Mouse (Mus musculus): ENCODE measurements at regions not wholly inside any gene's neighbourhood (a gene's known extent, or its start where the extent isn't known, plus 50 kb on each side); places are given as distances from the start of the nearest gene placed in this dataset.
"Not testable (repeated sequence)": the region's sequence is repeated elsewhere in the genome, so short reads cannot be mapped to it uniquely, and the experiment has no call there.

DNA sequence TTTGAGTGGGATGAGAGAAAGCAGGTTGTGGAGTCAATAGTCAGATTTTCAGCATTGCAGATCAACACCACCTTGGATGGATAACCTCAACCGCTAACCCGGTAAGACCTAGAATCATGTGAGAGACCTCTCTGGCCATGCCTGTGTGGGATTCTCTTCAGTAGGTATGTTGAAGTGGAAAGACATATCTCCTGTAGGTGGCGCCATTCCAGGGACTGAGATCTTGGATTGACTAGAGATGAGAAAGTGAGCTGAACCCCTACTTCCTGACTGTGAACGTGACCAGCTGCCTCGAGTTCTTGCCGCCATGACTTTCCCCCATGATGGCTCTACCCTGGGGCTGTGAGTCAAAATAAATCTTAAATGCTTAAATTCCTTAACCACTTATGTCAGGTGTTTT is 102.7 kb downstream of the Eva1a start:
- H3K4me3 ChIP-seq (replicated peaks), result no peak overlapping the region
- no peaks in the 10 kb centered on the region for H3K27me3 ChIP-seq (replicated peaks)
- no peaks in the 10 kb centered on the region for H3K9me3 ChIP-seq (replicated peaks)
- H3K4me2 ChIP-seq, result no peak overlapping the region
- H3K9ac ChIP-seq (replicated peaks), result no peak overlapping the region
- no peaks in the 10 kb centered on the region for H3K4me1 ChIP-seq
- 85% methylated on average over 6 of the region's 6 CpGs for WGBS
- H3K27ac ChIP-seq (replicated peaks), result no peak overlapping the region
- H3K36me3 ChIP-seq, result no peaks in the 10 kb centered on the region
- no peak for ATAC-seq (ENCODE audit: low FRiP score)

GRCm38 (mm10) chr6:82150051-82150450 is 109.2 kb downstream of the Eva1a start:
- WGBS, result 83% methylated on average over 2 of the region's 2 CpGs
- Histone ChIP-seq H3K27me3 (replicated peaks) (no peaks in the 10 kb centered on the region), H3K4me3 (replicated peaks) (no peak overlapping the region), H3K4me2 (no peak overlapping the region), H3K4me1 (no peaks in the 10 kb centered on the region), H3K9ac (replicated peaks) (no peak overlapping the region), H3K9me3 (replicated peaks) (no peaks in the 10 kb centered on the region), H3K36me3 (no peaks in the 10 kb centered on the region), H3K27ac (replicated peaks) (no peak overlapping the region)
- ATAC-seq (ENCODE audit: low FRiP score), result no peak

DNA sequence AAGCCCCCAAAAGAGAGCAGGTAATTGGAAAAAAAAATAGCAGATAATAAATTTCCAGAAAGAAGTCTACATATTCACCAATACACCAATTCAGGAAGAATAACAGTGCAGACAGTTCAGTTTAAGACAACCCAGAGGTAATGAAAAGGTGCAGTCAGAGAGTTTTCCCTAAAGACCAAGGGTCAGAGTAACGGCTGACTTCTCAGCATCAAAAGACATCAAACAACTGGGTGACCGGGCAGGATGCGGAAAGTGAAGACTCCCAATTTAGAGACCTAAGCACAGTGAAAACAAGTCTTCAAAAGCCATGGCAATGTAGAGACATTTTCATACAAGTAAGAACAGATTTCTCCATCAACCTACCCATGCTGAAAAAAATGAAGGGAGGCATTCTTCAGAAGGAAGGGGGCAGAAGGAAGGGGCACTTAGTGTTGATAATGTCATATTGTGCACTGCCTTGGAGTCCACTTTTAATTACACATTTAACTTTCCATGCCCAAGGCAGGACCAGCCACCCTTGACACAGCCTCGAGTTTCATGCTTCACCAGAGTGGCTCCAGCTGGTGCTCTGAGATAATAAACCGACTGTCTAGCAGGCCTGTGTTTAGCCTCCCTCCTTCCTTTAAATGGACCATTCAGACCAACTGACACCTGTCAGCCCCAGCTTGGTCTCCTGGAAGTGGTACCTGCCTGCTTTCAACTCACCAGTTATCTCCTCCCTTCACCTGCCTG is 129.7 kb downstream of the Eva1a start:
- no peaks in the 10 kb centered on the region for H3K9me3 ChIP-seq (replicated peaks)
- no peaks in the 10 kb centered on the region for H3K27me3 ChIP-seq (replicated peaks)
- no peak overlapping the region for H3K27ac ChIP-seq (replicated peaks)
- no peaks in the 10 kb centered on the region for H3K36me3 ChIP-seq
- 63% methylated on average over 5 of the region's 5 CpGs for WGBS
- ATAC-seq (ENCODE audit: low FRiP score), result no peak
- H3K4me2 ChIP-seq, result no peak overlapping the region
- H3K4me3 ChIP-seq (replicated peaks), result no peak overlapping the region
- H3K4me1 ChIP-seq, result no peaks in the 10 kb centered on the region
- H3K9ac ChIP-seq (replicated peaks), result no peak overlapping the region

DNA sequence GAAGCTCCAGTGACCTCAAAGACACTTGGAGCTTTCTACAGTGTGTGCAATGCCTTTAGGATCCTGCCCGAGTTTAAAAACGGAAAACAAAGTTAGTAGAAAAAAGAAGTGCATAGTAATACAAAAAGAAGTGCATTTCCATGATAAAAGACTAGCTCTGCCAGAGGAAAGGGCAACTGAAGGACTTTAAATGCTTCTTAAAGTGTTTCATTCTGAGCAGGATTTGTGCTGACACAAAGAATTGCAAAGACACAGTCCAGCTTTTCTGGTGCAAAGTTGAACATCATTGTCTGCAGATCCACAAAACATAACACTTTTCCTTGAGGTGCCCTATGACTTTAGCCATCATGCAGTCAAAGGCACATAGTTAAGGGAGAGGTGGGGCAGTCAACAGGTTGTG is 134.1 kb downstream of the Eva1a start:
- Histone ChIP-seq H3K36me3 (no peaks in the 10 kb centered on the region), H3K27ac (replicated peaks) (no peak overlapping the region), H3K9ac (replicated peaks) (no peak overlapping the region), H3K27me3 (replicated peaks) (no peaks in the 10 kb centered on the region), H3K4me1 (no peaks in the 10 kb centered on the region), H3K9me3 (replicated peaks) (no peaks in the 10 kb centered on the region), H3K4me3 (replicated peaks) (no peak overlapping the region), H3K4me2 (no peak overlapping the region)
- ATAC-seq (ENCODE audit: low FRiP score), result no peak
- WGBS, result 22% methylated on average over 2 of the region's 2 CpGs

DNA sequence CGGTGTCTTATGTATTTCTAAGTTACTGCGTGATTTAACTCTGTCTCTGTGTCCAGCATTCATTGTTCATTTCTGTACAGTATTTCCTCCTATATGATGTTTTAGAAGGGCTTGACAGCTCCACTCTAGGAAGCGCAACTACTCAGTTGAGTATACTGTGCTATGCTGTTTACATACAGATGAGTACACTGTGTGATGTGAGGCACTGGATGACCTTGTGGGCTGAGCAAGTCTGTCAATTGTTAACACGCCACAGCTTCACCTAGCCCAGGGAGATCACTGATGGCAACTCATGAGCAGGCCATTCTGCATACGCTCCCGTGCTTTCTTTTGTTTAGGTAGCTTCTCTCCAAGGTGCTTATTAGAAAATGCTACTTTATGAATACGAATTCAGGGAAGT is 159.3 kb downstream of the Eva1a start:
- Histone ChIP-seq H3K36me3 (no peaks in the 10 kb centered on the region), H3K27ac (replicated peaks) (no peak overlapping the region), H3K27me3 (replicated peaks) (no peaks in the 10 kb centered on the region), H3K9ac (replicated peaks) (no peak overlapping the region), H3K4me1 (0 out of 2 replicates have a peak, but pooled peaks cover 4% of the 10 kb centered on the region), H3K9me3 (replicated peaks) (no peaks in the 10 kb centered on the region), H3K4me3 (replicated peaks) (no peak overlapping the region), H3K4me2 (no peak overlapping the region)
- 92% methylated on average over 7 of the region's 7 CpGs for WGBS
- ATAC-seq (ENCODE audit: low FRiP score), result no peak

- no peak overlapping the region for H3K4me3 ChIP-seq (replicated peaks)
- no peaks in the 10 kb centered on the region for H3K9me3 ChIP-seq (replicated peaks)
- H3K36me3 ChIP-seq, result no peaks in the 10 kb centered on the region
- H3K27me3 ChIP-seq (replicated peaks), result no peaks in the 10 kb centered on the region
- 0 out of 2 replicates have a peak, but pooled peaks cover 4% of the 10 kb centered on the region for H3K4me1 ChIP-seq
- no peak overlapping the region for H3K27ac ChIP-seq (replicated peaks)
- ATAC-seq (ENCODE audit: low FRiP score), result no peak
- no peak overlapping the region for H3K9ac ChIP-seq (replicated peaks)
- whole genome bisulfite sequencing, result 81% methylated on average over 8 of the region's 8 CpGs
- no peak overlapping the region for H3K4me2 ChIP-seq
Observed at GRCm38 (mm10) chr6:82204821-82205566, 164.2 kb downstream of the Eva1a start.

- Histone ChIP-seq H3K4me2 (no peak overlapping the region), H3K27me3 (replicated peaks) (no peaks in the 10 kb centered on the region), H3K36me3 (no peaks in the 10 kb centered on the region), H3K9me3 (replicated peaks) (no peaks in the 10 kb centered on the region), H3K9ac (replicated peaks) (no peak overlapping the region), H3K27ac (replicated peaks) (no peak overlapping the region), H3K4me1 (peaks cover 11% of the 10 kb centered on the region; the same call in 1 of the 2 replicates), H3K4me3 (replicated peaks) (no peak overlapping the region)
- 31% methylated on average over 5 of the region's 5 CpGs for WGBS
- no peak for ATAC-seq (ENCODE audit: low FRiP score)
Observed at GRCm38 (mm10) chr6:82237834-82238233, 164.3 kb upstream of the Tacr1 start.

- Histone ChIP-seq H3K9me3 (replicated peaks) (no peaks in the 10 kb centered on the region), H3K27me3 (replicated peaks) (no peaks in the 10 kb centered on the region), H3K4me2 (no peak overlapping the region), H3K9ac (replicated peaks) (no peak overlapping the region), H3K4me3 (replicated peaks) (no peak overlapping the region), H3K4me1 (peaks cover 11% of the 10 kb centered on the region; the same call in 1 of the 2 replicates), H3K27ac (replicated peaks) (peak overlapping the region; percentile 25), H3K36me3 (no peaks in the 10 kb centered on the region)
- WGBS, result 42% methylated on average over 7 of the region's 7 CpGs
- ATAC-seq (ENCODE audit: low FRiP score), result peak; percentile 73
Observed at GRCm38 (mm10) chr6:82240584-82241245, 161.4 kb upstream of the Tacr1 start.

DNA sequence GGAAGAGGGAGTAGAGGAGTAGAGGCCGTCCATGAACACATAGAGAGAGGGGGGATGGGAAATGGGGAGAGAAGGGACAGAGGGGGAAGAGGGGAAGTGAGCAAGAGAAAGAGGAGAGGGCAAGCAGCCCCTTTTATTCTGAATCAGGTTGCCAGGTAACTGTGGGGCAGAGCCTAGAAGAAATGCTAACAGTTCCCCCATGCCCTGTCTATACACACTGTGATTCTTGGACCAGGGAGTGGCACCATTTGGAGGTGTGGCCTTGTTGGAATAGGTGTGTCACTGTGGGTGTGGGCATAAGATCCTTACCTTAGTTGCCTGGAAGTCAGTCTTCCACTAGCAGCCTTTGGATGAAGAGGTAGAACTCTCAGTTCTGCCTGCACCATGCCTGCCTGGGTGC is 154.5 kb upstream of the Tacr1 start:
- H3K9ac ChIP-seq (replicated peaks); H3K27ac ChIP-seq (replicated peaks); H3K4me1 ChIP-seq; H3K9me3 ChIP-seq (replicated peaks); H3K27me3 ChIP-seq (replicated peaks); H3K36me3 ChIP-seq; H3K4me3 ChIP-seq (replicated peaks); H3K4me2 ChIP-seq; ATAC-seq (ENCODE audit: low FRiP score): not testable (repeated sequence)
- WGBS, result 72% methylated on average over 1 of the region's 1 CpGs

DNA sequence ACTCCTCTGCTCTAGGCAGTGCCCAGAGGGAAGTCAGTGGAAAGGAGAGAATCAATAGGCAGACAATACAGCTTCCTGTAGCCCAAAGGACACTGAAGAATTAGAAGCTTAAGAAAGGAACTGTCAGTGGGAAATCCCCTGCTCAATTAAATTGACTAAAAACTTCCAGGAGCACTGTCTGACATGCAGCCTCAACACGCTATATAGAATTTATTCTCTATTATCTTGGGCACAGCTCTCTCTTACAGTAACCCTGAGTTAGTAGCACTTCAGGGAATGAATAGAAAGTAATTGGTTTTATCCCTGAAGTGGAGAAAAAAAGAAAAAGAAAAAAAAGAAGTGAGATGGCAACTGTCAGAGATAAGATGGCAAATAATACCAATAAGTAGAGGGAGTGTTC is 117.6 kb upstream of the Tacr1 start:
- WGBS, result 47% methylated on average over 1 of the region's 1 CpGs
- no peaks in the 10 kb centered on the region for H3K27me3 ChIP-seq (replicated peaks)
- H3K4me1 ChIP-seq, result peaks cover 7% of the 10 kb centered on the region
- no peak overlapping the region for H3K27ac ChIP-seq (replicated peaks)
- H3K36me3 ChIP-seq, result no peaks in the 10 kb centered on the region
- no peak for ATAC-seq (ENCODE audit: low FRiP score)
- H3K9ac ChIP-seq (replicated peaks), result no peak overlapping the region
- H3K4me3 ChIP-seq (replicated peaks), result no peak overlapping the region
- H3K4me2 ChIP-seq, result no peak overlapping the region
- H3K9me3 ChIP-seq (replicated peaks), result no peaks in the 10 kb centered on the region

DNA sequence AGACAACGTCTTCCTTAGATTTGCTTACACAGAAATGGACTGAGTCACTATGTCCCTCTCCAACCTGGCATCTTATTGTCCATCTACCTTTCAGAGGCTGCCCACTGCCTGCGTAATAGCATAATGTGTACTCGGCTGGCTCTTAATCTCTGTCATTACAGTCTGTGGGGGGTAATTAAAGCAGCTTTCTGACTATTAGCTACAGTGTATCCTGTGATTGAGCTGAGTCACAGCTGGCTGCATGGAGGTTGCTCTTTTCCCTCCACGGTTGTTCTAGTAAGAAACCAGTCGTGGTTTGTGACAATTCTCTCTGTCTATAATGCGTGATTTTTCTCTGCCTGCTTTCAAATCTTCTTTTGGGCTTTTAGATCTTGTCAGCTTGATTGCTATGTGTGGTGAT is 116.9 kb upstream of the Tacr1 start:
- 32% methylated on average over 6 of the region's 6 CpGs for WGBS
- 0 out of 2 replicates have a peak overlapping the region, but pooled peaks have one; percentile 9 for H3K4me2 ChIP-seq
- H3K9me3 ChIP-seq (replicated peaks), result no peaks in the 10 kb centered on the region
- H3K27me3 ChIP-seq (replicated peaks), result no peaks in the 10 kb centered on the region
- H3K36me3 ChIP-seq, result no peaks in the 10 kb centered on the region
- peak; percentile 55; the same call in 1 of the 2 replicates for ATAC-seq (ENCODE audit: low FRiP score)
- no peak overlapping the region for H3K4me3 ChIP-seq (replicated peaks)
- peaks cover 7% of the 10 kb centered on the region for H3K4me1 ChIP-seq
- 0 out of 2 replicates have a peak overlapping the region, but pooled peaks have one; percentile 51 for H3K27ac ChIP-seq (replicated peaks)
- no peak overlapping the region for H3K9ac ChIP-seq (replicated peaks)

GRCm38 (mm10) chr6:82293507-82293906 is 108.6 kb upstream of the Tacr1 start:
- no peak overlapping the region for H3K27ac ChIP-seq (replicated peaks)
- 0 out of 2 replicates have a peak, but pooled peaks cover 3% of the 10 kb centered on the region for H3K4me1 ChIP-seq
- H3K4me3 ChIP-seq (replicated peaks), result no peak overlapping the region
- H3K36me3 ChIP-seq, result no peaks in the 10 kb centered on the region
- H3K4me2 ChIP-seq, result no peak overlapping the region
- no peaks in the 10 kb centered on the region for H3K9me3 ChIP-seq (replicated peaks)
- H3K27me3 ChIP-seq (replicated peaks), result no peaks in the 10 kb centered on the region
- ATAC-seq (ENCODE audit: low FRiP score), result no peak
- H3K9ac ChIP-seq (replicated peaks), result no peak overlapping the region
- WGBS, result 86% methylated on average over 1 of the region's 1 CpGs
